Mouse (Mus musculus): Measurements from ENCODE around the gene Thy1. TPM values are rescaled to one million over a fixed set of nuclear protein-coding genes. Genes with fewer than 3 reads are reported as not detected.

Gene Thy1
- polyA plus RNA-seq, 1 experiment from 2014 or later, result 4.5 TPM

DNA sequence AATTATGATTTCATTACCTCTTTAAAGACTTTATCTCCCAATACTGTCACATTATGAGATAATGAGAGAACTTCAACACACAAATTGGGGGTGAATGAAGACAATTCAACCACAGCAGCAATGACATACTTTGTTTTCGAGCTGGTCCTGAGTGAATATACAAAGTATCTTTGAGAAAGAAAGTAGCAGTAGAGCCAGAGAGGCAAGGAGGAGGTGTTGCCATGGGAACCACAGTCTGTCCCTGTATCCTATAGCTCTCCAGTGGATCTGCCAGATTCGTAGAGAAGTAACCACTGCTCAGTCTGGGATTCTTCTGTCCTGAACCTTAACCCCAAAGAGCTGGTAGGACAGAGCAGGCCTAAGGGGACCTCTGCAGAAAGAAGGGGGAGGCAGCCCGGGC lies 35.2 kb upstream of the Thy1 start:
- ATAC-seq (ENCODE audit: low FRiP score, low TSS enrichment) (no peak), DNase-seq (ENCODE audit: low spot score) (no peak)
- TF ChIP-seq EP300 (optimal IDR thresholded peaks at IDR 0.05), result no peak
- no peak for TF ChIP-seq CTCF (IDR thresholded peaks at IDR 0.05; ENCODE audit: low read depth)
- Histone ChIP-seq H3K4me1 (replicated peaks; ENCODE audit: control insufficient read depth, insufficient read depth) (no peaks in the 10 kb centered on the region), H3K9me3 (ENCODE audit: control insufficient read depth, low read length) (no peaks in the 10 kb centered on the region), H3K9ac (ENCODE audit: low read length) (no peak overlapping the region), H3K36me3 (ENCODE audit: control insufficient read depth, insufficient read depth, low read length) (no peaks in the 10 kb centered on the region), H3K27me3 (ENCODE audit: control insufficient read depth, insufficient read depth, low read length) (no peaks in the 10 kb centered on the region), H3K4me3 (ENCODE audit: low read depth, low read length) (no peak overlapping the region), H3K4me2 (replicated peaks; ENCODE audit: low read depth) (no peak overlapping the region), H3K27ac (replicated peaks) (no peak overlapping the region)
- WGBS, result 71% methylated on average over 3 of the region's 3 CpGs

DNA sequence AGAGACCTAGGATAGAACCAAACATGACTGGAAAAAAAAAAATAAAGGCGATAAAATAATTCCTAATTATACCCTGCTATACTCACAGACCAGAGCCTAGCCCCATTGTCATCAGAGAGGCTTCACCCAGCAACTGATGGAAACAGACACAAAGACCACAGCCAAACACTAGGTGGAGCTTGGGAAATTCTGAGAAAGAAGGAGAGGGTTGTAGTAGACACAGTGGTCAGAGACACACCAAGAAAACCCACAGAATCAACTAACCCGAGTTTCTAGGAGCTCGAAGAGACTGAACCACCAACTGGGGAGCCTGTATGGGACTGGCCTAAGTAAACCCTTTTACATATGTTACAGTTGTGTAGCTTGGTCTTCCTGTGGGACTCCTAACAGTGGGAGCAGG lies 32.3 kb upstream of the Thy1 start:
- WGBS, result 77% methylated on average over 3 of the region's 3 CpGs
- no peak for ATAC-seq (ENCODE audit: low FRiP score, low TSS enrichment)

DNA sequence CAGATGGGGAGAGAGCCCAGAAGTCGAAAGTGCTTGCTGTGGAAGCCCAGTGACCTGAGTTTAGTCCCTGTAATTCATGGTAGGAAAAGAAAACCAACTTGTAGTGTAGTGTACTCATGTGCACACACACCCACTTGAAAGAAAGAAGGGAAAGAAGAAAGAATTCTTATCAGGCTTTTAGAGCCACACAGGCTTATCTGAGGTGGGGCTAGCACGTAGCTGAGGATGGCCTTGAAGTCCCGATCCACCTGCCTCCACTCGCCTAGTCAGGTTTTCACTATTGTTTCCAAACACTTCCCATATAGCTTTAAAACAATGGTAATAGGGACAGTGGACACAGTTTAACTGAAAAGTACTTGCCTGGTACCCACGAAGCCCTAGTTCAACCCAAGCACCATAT lies 31.5 kb upstream of the Thy1 start:
- no peak for ATAC-seq (ENCODE audit: low FRiP score, low TSS enrichment)
- TF ChIP-seq CTCF (IDR thresholded peaks at IDR 0.05; ENCODE audit: low read depth) (no peak), EP300 (optimal IDR thresholded peaks at IDR 0.05) (no peak)
- no peak overlapping the region for H3K27ac ChIP-seq (replicated peaks)
- no peak for DNase-seq (ENCODE audit: low spot score)
- no peak overlapping the region for H3K9ac ChIP-seq (ENCODE audit: low read length)
- whole genome bisulfite sequencing, result 58% methylated on average over 5 of the region's 5 CpGs
- H3K36me3 ChIP-seq (ENCODE audit: control insufficient read depth, insufficient read depth, low read length), result no peaks in the 10 kb centered on the region
- H3K4me1 ChIP-seq (replicated peaks; ENCODE audit: control insufficient read depth, insufficient read depth), result no peaks in the 10 kb centered on the region
- no peaks in the 10 kb centered on the region for H3K9me3 ChIP-seq (ENCODE audit: control insufficient read depth, low read length)
- H3K27me3 ChIP-seq (ENCODE audit: control insufficient read depth, insufficient read depth, low read length), result no peaks in the 10 kb centered on the region
- no peak overlapping the region for H3K4me2 ChIP-seq (replicated peaks; ENCODE audit: low read depth)
- H3K4me3 ChIP-seq (ENCODE audit: low read depth, low read length), result no peak overlapping the region

More for the DNA sequence above, 32.3 kb upstream of the Thy1 start:
- H3K27ac ChIP-seq (replicated peaks), result no peak overlapping the region
- no peaks in the 10 kb centered on the region for H3K4me1 ChIP-seq (replicated peaks; ENCODE audit: control insufficient read depth, insufficient read depth)
- no peaks in the 10 kb centered on the region for H3K9me3 ChIP-seq (ENCODE audit: control insufficient read depth, low read length)
- DNase-seq (ENCODE audit: low spot score), result no peak
- H3K36me3 ChIP-seq (ENCODE audit: control insufficient read depth, insufficient read depth, low read length), result no peaks in the 10 kb centered on the region
- TF ChIP-seq EP300 (optimal IDR thresholded peaks at IDR 0.05) (no peak), CTCF (IDR thresholded peaks at IDR 0.05; ENCODE audit: low read depth) (peak; percentile 29)
- no peak overlapping the region for H3K4me3 ChIP-seq (ENCODE audit: low read depth, low read length)
- H3K27me3 ChIP-seq (ENCODE audit: control insufficient read depth, insufficient read depth, low read length), result no peaks in the 10 kb centered on the region
- no peak overlapping the region for H3K9ac ChIP-seq (ENCODE audit: low read length)
- no peak overlapping the region for H3K4me2 ChIP-seq (replicated peaks; ENCODE audit: low read depth)

DNA sequence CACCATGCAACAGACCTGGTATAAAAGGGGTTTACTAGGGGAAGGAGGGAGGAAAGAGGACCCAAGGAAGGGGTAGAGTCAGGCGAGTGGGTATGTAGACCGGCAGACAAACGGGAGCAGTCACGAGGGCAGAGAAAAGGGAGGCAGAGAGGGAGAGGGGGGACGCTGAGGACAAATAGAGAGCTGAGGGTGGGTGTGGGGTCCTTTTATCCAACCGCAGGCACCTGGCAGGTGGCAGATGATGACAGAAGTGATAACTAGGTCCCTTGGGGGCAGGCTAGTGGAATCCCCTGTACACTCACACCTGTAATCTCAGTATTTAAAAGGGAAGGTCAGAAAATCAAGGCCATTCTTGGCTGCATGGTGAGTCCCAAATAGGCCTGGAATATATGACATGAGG lies 31.0 kb upstream of the Thy1 start:
- Histone ChIP-seq H3K27me3 (ENCODE audit: control insufficient read depth, insufficient read depth, low read length) (no peaks in the 10 kb centered on the region), H3K4me3 (ENCODE audit: low read depth, low read length) (no peak overlapping the region), H3K4me2 (replicated peaks; ENCODE audit: low read depth) (no peak overlapping the region), H3K27ac (replicated peaks) (no peak overlapping the region), H3K36me3 (ENCODE audit: control insufficient read depth, insufficient read depth, low read length) (no peaks in the 10 kb centered on the region), H3K4me1 (replicated peaks; ENCODE audit: control insufficient read depth, insufficient read depth) (no peaks in the 10 kb centered on the region), H3K9me3 (ENCODE audit: control insufficient read depth, low read length) (no peaks in the 10 kb centered on the region), H3K9ac (ENCODE audit: low read length) (no peak overlapping the region)
- TF ChIP-seq EP300 (optimal IDR thresholded peaks at IDR 0.05), result no peak
- TF ChIP-seq CTCF (IDR thresholded peaks at IDR 0.05; ENCODE audit: low read depth), result no peak
- ATAC-seq (ENCODE audit: low FRiP score, low TSS enrichment), result no peak
- 60% methylated on average over 6 of the region's 6 CpGs for WGBS
- DNase-seq (ENCODE audit: low spot score), result no peak

DNA sequence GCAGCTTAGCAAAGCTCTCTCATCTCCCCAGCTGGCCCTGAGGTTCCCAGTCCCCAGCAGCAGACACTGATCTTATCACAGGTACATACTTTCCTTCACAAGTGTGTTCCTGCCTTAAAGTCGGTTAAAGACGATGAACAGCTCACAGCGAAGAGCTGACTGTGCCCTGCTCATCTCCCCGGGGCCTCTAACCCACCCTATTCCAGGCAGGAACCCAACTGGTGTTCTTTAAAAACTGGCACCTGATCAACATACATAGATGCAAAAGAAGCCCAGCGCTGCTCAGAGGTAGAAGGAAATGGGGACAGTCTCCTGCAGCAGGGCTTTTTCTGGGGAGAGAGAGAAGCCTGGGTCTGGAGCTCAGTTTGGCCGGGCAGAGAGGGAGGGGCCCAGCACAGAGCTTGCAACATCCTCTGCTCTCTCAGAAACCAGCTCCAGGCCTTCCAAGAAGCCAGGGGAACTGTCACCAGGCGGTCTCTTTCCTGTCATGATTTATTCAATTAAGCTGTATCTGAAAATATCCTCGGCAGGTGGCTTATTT lies 30.4 kb upstream of the Thy1 start:
- ATAC-seq (ENCODE audit: low FRiP score, low TSS enrichment) (no peak), DNase-seq (ENCODE audit: low spot score) (no peak)
- Histone ChIP-seq H3K9me3 (ENCODE audit: control insufficient read depth, low read length) (no peaks in the 10 kb centered on the region), H3K4me1 (replicated peaks; ENCODE audit: control insufficient read depth, insufficient read depth) (no peaks in the 10 kb centered on the region), H3K4me2 (replicated peaks; ENCODE audit: low read depth) (no peak overlapping the region), H3K36me3 (ENCODE audit: control insufficient read depth, insufficient read depth, low read length) (no peaks in the 10 kb centered on the region), H3K27me3 (ENCODE audit: control insufficient read depth, insufficient read depth, low read length) (no peaks in the 10 kb centered on the region), H3K4me3 (ENCODE audit: low read depth, low read length) (no peak overlapping the region), H3K27ac (replicated peaks) (no peak overlapping the region), H3K9ac (ENCODE audit: low read length) (no peak overlapping the region)
- WGBS, result 25% methylated on average over 8 of the region's 8 CpGs
- TF ChIP-seq EP300 (optimal IDR thresholded peaks at IDR 0.05), result no peak
- TF ChIP-seq CTCF (IDR thresholded peaks at IDR 0.05; ENCODE audit: low read depth), result no peak

DNA sequence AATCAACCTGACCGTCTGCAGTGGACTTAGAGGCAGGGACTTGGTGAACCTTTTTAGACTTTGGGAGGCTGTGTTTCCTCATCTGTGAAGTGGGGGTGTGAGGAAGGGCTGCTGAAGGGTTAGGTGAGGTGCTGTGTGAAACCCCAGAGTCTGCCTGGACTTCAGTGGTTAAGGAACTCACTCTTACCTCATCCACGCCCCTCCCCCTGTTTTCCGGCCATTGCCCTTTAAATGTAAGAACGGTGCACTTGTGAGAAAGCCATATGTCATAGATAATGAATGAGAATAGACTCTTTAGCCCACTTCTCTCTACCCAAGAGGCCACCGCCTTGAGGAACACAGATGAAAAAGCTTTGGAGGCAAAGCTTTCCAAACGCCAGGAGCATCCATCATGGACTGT lies 29.4 kb upstream of the Thy1 start:
- Histone ChIP-seq H3K36me3 (ENCODE audit: control insufficient read depth, insufficient read depth, low read length) (no peaks in the 10 kb centered on the region), H3K4me2 (replicated peaks; ENCODE audit: low read depth) (no peak overlapping the region), H3K4me3 (ENCODE audit: low read depth, low read length) (no peak overlapping the region), H3K27ac (replicated peaks) (no peak overlapping the region), H3K4me1 (replicated peaks; ENCODE audit: control insufficient read depth, insufficient read depth) (no peaks in the 10 kb centered on the region), H3K9ac (ENCODE audit: low read length) (no peak overlapping the region), H3K27me3 (ENCODE audit: control insufficient read depth, insufficient read depth, low read length) (no peaks in the 10 kb centered on the region), H3K9me3 (ENCODE audit: control insufficient read depth, low read length) (no peaks in the 10 kb centered on the region)
- no peak for ATAC-seq (ENCODE audit: low FRiP score, low TSS enrichment)
- TF ChIP-seq CTCF (IDR thresholded peaks at IDR 0.05; ENCODE audit: low read depth) (no peak), EP300 (optimal IDR thresholded peaks at IDR 0.05) (no peak)
- no peak for DNase-seq (ENCODE audit: low spot score)
- WGBS, result 37% methylated on average over 6 of the region's 6 CpGs
